Mouse (Mus musculus) G1E (cell line): ENCODE measurements around the gene Sgpl1.

Source experiments
- CTCF ChIP-seq: IDR thresholded peaks from 2 replicates; pipeline ENCODE4 v1.5.1; 2012; ENCODE audit warnings: low read depth, low read length, inconsistent platforms, mixed read lengths
- GATA1 ChIP-seq: IDR thresholded peaks from 2 replicates; pipeline ENCODE4 v1.6.1; 2012; ENCODE audit warnings: borderline replicate concordance, low read length, inconsistent platforms, mixed read lengths
- GATA2 ChIP-seq: IDR thresholded peaks from 2 replicates; pipeline ENCODE4 v1.6.1; 2012; ENCODE audit warnings: low read depth, low read length, inconsistent platforms, borderline replicate concordance
- POLR2AphosphoS5 ChIP-seq: IDR thresholded peaks from 2 replicates; pipeline ENCODE4 v1.6.1; 2012; ENCODE audit warnings: low read depth, low read length, inconsistent platforms; ENCODE audit not compliant: insufficient replicate concordance
- TAL1 ChIP-seq: conservative IDR thresholded peaks from 2 replicates; pipeline ENCODE4 v1.6.1; 2012; ENCODE audit warnings: low read depth, low read length, inconsistent platforms, mixed read lengths

DNA sequence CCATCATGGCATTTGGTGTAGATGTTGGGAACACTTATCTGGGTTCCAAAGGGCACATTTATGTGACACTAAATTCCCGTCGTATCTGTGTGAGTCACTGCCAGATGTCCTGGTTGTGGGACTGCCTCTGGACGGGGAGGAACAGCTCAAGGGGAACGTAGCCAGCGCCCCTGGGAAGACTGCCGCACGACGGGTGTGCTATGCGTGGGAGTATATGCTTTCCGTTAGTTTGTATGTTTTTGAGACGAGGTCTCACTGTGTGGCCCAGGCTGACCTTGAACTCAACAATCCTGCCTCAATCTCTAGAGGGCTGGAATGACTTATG lies 66.6 kb downstream of the Sgpl1 start:
- no peak for TF ChIP-seq CTCF
- no peak for TF ChIP-seq TAL1
- TF ChIP-seq POLR2AphosphoS5: no peak
- no peak for TF ChIP-seq GATA1
- TF ChIP-seq GATA2: no peak
